Mouse (Mus musculus) stomach, embryonic 16.5 days (tissue): ENCODE measurements around the gene Dab1. TPM values are rescaled to one million over a fixed set of nuclear protein-coding genes. Genes with fewer than 3 reads are reported as not detected.
A peak's percentile ranks its signal among the peaks of the same experiment; 100 is the strongest.

ENCODE experiments used
- ATAC-seq: fragments of 200-750 bp; cut with Nextera tagmentation; 2 replicates; pipeline ENCODE4 v1.8.0; 2017; ENCODE audit warnings: moderate number of reproducible peaks, moderate TSS enrichment; ENCODE audit not compliant: insufficient read depth, low FRiP score
- H3K27ac ChIP-seq: fragments of 300-500 bp; sonication (generic); 2 replicates; pipeline ENCODE4 v1.5.1; 2014; ENCODE audit warnings: low read length
- H3K27me3 ChIP-seq: fragments of 300-500 bp; sonication (generic); 2 replicates; pipeline ENCODE4 v1.6.1; 2014; ENCODE audit warnings: low read length, control low read depth, mixed read lengths; ENCODE audit not compliant: control insufficient read depth, insufficient read depth
- H3K36me3 ChIP-seq: fragments of 300-500 bp; sonication (generic); 2 replicates; pipeline ENCODE4 v1.6.1; 2014; ENCODE audit warnings: low read length; ENCODE audit not compliant: control insufficient read depth, insufficient read depth
- H3K4me1 ChIP-seq: fragments of 300-500 bp; sonication (generic); 2 replicates; pipeline ENCODE4 v1.6.1; 2014; ENCODE audit warnings: low read length, control low read depth, mixed read lengths; ENCODE audit not compliant: control insufficient read depth, insufficient read depth
- H3K4me2 ChIP-seq: fragments of 300-500 bp; sonication (generic); 2 replicates; pipeline ENCODE4 v1.6.1; 2014; ENCODE audit warnings: low read depth, low read length, mixed read lengths
- H3K4me3 ChIP-seq: fragments of 300-500 bp; sonication (generic); replicated peaks from 2 replicates; pipeline ENCODE4 v1.5.1; 2014; ENCODE audit warnings: mild to moderate bottlenecking, low read length
- H3K9ac ChIP-seq: fragments of 300-500 bp; sonication (generic); 2 replicates; pipeline ENCODE4 v1.6.1; 2014; ENCODE audit warnings: low read length
- H3K9me3 ChIP-seq: fragments of 300-500 bp; sonication (generic); replicated peaks from 2 replicates; pipeline ENCODE4 v1.6.1; 2016; ENCODE audit warnings: low read length, control low read depth; ENCODE audit not compliant: control insufficient read depth
- WGBS: fragments of 180-500 bp; shearing (Covaris S2); extraction: QIAGEN DNeasy Blood & Tissue Kit; methylation state at CpG from one replicate; pipeline ENCODE4 v1.1.7; 2014; 5-methylcytosine and 5-hydroxymethylcytosine counted together
- polyA plus RNA-seq: library from polyadenylated mRNA; unstranded; fragments of >200 nt; fragmentation: Nextera tagmentation; extraction: Ambion mirVana; gene quantifications from 2 replicates; pipeline ENCODE4 v1.2.1, GENCODE M21; 2015

Dab1 gene
- polyA plus RNA-seq, 1 experiment from 2014 or later = 10.0 TPM

GRCm38 (mm10) chr4:104500112-104500511 lies 881.0 kb downstream of the Dab1 start:
- no peaks in the 10 kb centered on the region; the same call in 1 of the 2 replicates for H3K4me1 ChIP-seq
- ATAC-seq = no peak
- no peak overlapping the region for H3K4me2 ChIP-seq
- H3K9ac ChIP-seq = no peak overlapping the region
- no peaks in the 10 kb centered on the region for H3K36me3 ChIP-seq
- no peaks in the 10 kb centered on the region for H3K27me3 ChIP-seq
- no peaks in the 10 kb centered on the region for H3K9me3 ChIP-seq
- no peak overlapping the region for H3K4me3 ChIP-seq
- H3K27ac ChIP-seq = no peak overlapping the region
- WGBS = 89% methylated on average over 2 of the region's 2 CpGs

DNA sequence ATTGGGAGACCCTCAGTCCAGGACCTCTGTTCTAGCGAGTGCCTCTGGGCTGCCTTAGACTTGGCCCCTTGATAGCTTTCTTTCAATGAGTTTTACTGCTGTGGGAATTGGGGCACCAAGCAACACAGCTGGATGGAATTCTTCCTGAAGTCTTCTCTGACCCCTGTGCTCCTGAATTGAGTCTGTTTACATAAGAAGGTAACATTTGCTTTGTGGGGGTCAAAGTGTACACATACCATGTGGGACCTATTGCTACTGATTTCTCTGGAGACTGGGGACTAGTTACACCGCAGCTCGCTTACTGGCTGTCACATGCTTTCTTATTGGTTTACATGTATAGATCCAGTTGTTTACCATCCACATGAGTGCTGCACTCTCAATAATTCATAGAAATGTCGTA lies 881.5 kb downstream of the Dab1 start:
- no peaks in the 10 kb centered on the region for H3K36me3 ChIP-seq
- no peak overlapping the region for H3K4me3 ChIP-seq
- no peak overlapping the region for H3K27ac ChIP-seq
- no peaks in the 10 kb centered on the region for H3K9me3 ChIP-seq
- H3K4me1 ChIP-seq = no peaks in the 10 kb centered on the region; the same call in 1 of the 2 replicates
- H3K4me2 ChIP-seq = no peak overlapping the region
- WGBS = 30% methylated on average over 4 of the region's 4 CpGs
- no peak for ATAC-seq
- H3K9ac ChIP-seq = no peak overlapping the region
- H3K27me3 ChIP-seq = no peaks in the 10 kb centered on the region

- H3K4me1 ChIP-seq = no peaks in the 10 kb centered on the region; the same call in 1 of the 2 replicates
- H3K9ac ChIP-seq = no peak overlapping the region
- no peaks in the 10 kb centered on the region for H3K27me3 ChIP-seq
- no peak overlapping the region for H3K27ac ChIP-seq
- WGBS = 66% methylated on average over 4 of the region's 4 CpGs
- no peaks in the 10 kb centered on the region for H3K36me3 ChIP-seq
- no peak overlapping the region for H3K4me2 ChIP-seq
- H3K9me3 ChIP-seq = no peaks in the 10 kb centered on the region
- no peak overlapping the region for H3K4me3 ChIP-seq
- no peak for ATAC-seq
Measured at GRCm38 (mm10) chr4:104501245-104501644, 882.1 kb downstream of the Dab1 start.

- no peak for ATAC-seq
- Histone ChIP-seq H3K36me3 (no peaks in the 10 kb centered on the region), H3K4me2 (no peak overlapping the region), H3K4me1 (no peaks in the 10 kb centered on the region), H3K9me3 (no peaks in the 10 kb centered on the region), H3K4me3 (no peak overlapping the region), H3K27ac (no peak overlapping the region), H3K9ac (no peak overlapping the region), H3K27me3 (no peaks in the 10 kb centered on the region)
Measured at GRCm38 (mm10) chr4:104504916-104505315, 885.8 kb downstream of the Dab1 start.

- Histone ChIP-seq H3K9ac (no peak overlapping the region), H3K4me2 (no peak overlapping the region), H3K27me3 (no peaks in the 10 kb centered on the region; the same call in 1 of the 2 replicates), H3K9me3 (no peaks in the 10 kb centered on the region), H3K27ac (no peak overlapping the region), H3K36me3 (no peaks in the 10 kb centered on the region), H3K4me3 (no peak overlapping the region), H3K4me1 (no peaks in the 10 kb centered on the region)
- 62% methylated on average over 5 of the region's 5 CpGs for WGBS
- no peak for ATAC-seq
Measured at GRCm38 (mm10) chr4:104509230-104509985, 890.2 kb downstream of the Dab1 start.

DNA sequence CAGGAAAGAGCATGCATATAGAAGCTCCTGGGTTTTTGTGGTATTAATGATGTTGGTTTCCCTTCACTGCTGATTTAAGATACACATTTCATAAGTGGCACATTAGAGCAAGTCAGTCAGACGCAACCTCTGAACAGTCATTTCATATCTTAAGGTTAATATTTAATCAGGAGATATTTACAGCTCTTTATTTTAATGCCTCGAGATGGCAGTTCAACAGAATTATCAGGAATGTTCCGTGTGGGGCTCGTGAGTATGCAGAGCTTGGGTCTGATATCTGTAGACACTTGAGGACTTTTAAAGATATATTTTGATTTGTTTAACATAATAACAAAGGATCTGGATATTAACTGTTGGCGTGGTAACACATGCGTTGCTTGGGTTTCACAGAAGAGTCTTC lies 892.7 kb downstream of the Dab1 start:
- no peak overlapping the region for H3K9ac ChIP-seq
- H3K36me3 ChIP-seq = no peaks in the 10 kb centered on the region
- H3K9me3 ChIP-seq = no peaks in the 10 kb centered on the region
- no peaks in the 10 kb centered on the region for H3K4me1 ChIP-seq
- H3K27ac ChIP-seq = no peak overlapping the region
- no peak overlapping the region for H3K4me2 ChIP-seq
- no peak overlapping the region for H3K4me3 ChIP-seq
- WGBS = 58% methylated on average over 6 of the region's 6 CpGs
- no peaks in the 10 kb centered on the region; the same call in 1 of the 2 replicates for H3K27me3 ChIP-seq
- ATAC-seq = 0 out of 2 replicates have a peak, but pooled peaks have one; percentile 20

GRCm38 (mm10) chr4:104512513-104512912 lies 893.4 kb downstream of the Dab1 start:
- Histone ChIP-seq H3K36me3 (no peaks in the 10 kb centered on the region), H3K9ac (no peak overlapping the region), H3K4me3 (no peak overlapping the region), H3K4me1 (no peaks in the 10 kb centered on the region), H3K27ac (no peak overlapping the region), H3K4me2 (no peak overlapping the region), H3K27me3 (no peaks in the 10 kb centered on the region; the same call in 1 of the 2 replicates), H3K9me3 (no peaks in the 10 kb centered on the region)
- WGBS = 69% methylated on average over 8 of the region's 8 CpGs
- ATAC-seq = no peak

GRCm38 (mm10) chr4:104513622-104514021 lies 894.5 kb downstream of the Dab1 start:
- Histone ChIP-seq H3K4me3 (no peak overlapping the region), H3K9me3 (no peaks in the 10 kb centered on the region), H3K27me3 (no peaks in the 10 kb centered on the region; the same call in 1 of the 2 replicates), H3K9ac (no peak overlapping the region), H3K4me1 (no peaks in the 10 kb centered on the region), H3K4me2 (no peak overlapping the region), H3K27ac (no peak overlapping the region), H3K36me3 (no peaks in the 10 kb centered on the region)
- ATAC-seq = no peak
- 66% methylated on average over 7 of the region's 7 CpGs for WGBS

- Histone ChIP-seq H3K4me2 (peak overlapping the region; percentile 17; the same call in 1 of the 2 replicates), H3K4me3 (no peak overlapping the region), H3K9ac (no peak overlapping the region), H3K9me3 (no peaks in the 10 kb centered on the region), H3K36me3 (no peaks in the 10 kb centered on the region), H3K27ac (no peak overlapping the region), H3K27me3 (no peaks in the 10 kb centered on the region; the same call in 1 of the 2 replicates), H3K4me1 (no peaks in the 10 kb centered on the region)
- peak; percentile 30; the same call in 1 of the 2 replicates for ATAC-seq
- 4% methylated on average over 10 of the region's 10 CpGs for WGBS
Measured at GRCm38 (mm10) chr4:104514568-104515000, 895.4 kb downstream of the Dab1 start.
